In the genomic region with DNA sequence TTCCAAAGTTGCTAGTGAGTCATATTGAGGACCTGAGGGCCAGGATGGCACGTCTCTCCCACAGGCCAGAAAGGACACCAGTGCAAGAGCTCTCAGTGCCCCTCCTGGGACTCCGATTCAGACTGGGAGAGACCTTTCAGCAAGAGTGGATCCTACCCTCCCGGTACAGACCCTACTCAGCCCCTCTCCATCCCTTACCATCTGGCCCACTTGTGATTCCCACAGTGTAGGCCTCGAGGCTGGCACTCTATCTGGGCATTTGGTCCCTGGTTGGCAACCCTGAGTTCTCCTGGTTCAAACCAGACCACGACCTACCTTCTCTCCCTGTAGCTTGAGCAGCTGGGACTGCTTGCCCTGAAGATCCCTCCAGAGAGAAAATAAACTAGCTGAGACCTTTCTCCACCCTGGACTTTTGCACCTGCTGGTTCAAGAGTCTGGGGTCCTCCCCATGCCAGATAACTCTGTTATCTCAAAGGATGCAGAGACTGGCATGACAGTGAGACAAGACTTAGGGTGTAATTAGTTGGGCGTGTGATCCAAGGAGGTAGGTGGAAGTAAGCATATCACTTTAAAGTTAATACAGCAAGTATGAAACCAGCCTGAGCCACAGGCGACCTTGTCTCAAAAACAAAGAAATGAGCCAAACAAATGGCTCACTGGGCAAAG, we compare ENCODE assay signal across 26 mouse cellular contexts. TPM values are rescaled to one million over a fixed set of nuclear protein-coding genes. Genes with fewer than 3 reads are reported as not detected.
DNase-seq lines count a peak whose midpoint lies in the region; ATAC-seq and TF ChIP-seq lines count a peak whose summit lies in the region.
"Had no signal": no experiment of that assay in that cellular context is flagged by ENCODE, and none has a peak within 500 bp of the region (broad histone marks: within the 10 kb centered on the region; RNA-seq: fewer than 3 reads in every experiment).

No protein-coding gene starts in this region.

- no peaks in the 10 kb centered on the region for H3K9me3 ChIP-seq in forebrain, postnatal 0 days (ENCODE audit: low read length)
- H3K9me3 ChIP-seq in forebrain, embryonic 13.5 days (replicated peaks) = no peaks in the 10 kb centered on the region
- H3K9me3 ChIP-seq in hindbrain, embryonic 16.5 days (ENCODE audit: control insufficient read depth, low read length) = no peaks in the 10 kb centered on the region
- no peaks in the 10 kb centered on the region for H3K9me3 ChIP-seq in hindbrain, embryonic 10.5 days
- H3K9me3 ChIP-seq in MEL (replicated peaks; ENCODE audit: insufficient read depth, low read length) = no peaks in the 10 kb centered on the region
- H3K9me3 ChIP-seq in limb, embryonic 14.5 days (ENCODE audit: control insufficient read depth, low read length) = no peaks in the 10 kb centered on the region
- H3K9me3 ChIP-seq: forebrain, embryonic 10.5 days; heart, embryonic 10.5 days; kidney, embryonic 15.5 days; liver, embryonic 12.5 days; neural tube, embryonic 12.5 days had no signal

- H3K36me3 ChIP-seq in forebrain, postnatal 0 days (ENCODE audit: insufficient read depth) = peaks cover 8% of the 10 kb centered on the region
- peaks cover 14% of the 10 kb centered on the region for H3K36me3 ChIP-seq in forebrain, embryonic 13.5 days (ENCODE audit: poor library complexity, severe bottlenecking)
- no peaks in the 10 kb centered on the region; the same call in none of the 2 replicates for H3K36me3 ChIP-seq in hindbrain, embryonic 16.5 days (ENCODE audit: control insufficient read depth, insufficient read depth, low read length)
- H3K36me3 ChIP-seq in hindbrain, embryonic 10.5 days = peaks cover 1% of the 10 kb centered on the region
- H3K36me3 ChIP-seq in MEL (ENCODE audit: control insufficient read depth in 1 of 2, insufficient read depth in 2 of 2, low read length in 2 of 2) = peaks cover 0 to 23% of the 10 kb centered on the region in 2 experiments; a peak in 2 of 4 replicates
- peaks cover 4% of the 10 kb centered on the region; the same call in 1 of the 2 replicates for H3K36me3 ChIP-seq in limb, embryonic 14.5 days (ENCODE audit: control insufficient read depth, insufficient read depth, low read length)
- H3K36me3 ChIP-seq: heart, embryonic 10.5 days; kidney, embryonic 15.5 days; liver, embryonic 12.5 days had no signal

- TF ChIP-seq RAD21 in MEL (IDR thresholded peaks at IDR 0.05; ENCODE audit: low read depth, low read length) = no peak

- H3K4me3 ChIP-seq in forebrain, postnatal 0 days (ENCODE audit: low read depth, low read length) = no peak overlapping the region
- H3K4me3 ChIP-seq in forebrain, embryonic 13.5 days = no peak overlapping the region
- H3K4me3 ChIP-seq in hindbrain, embryonic 16.5 days (ENCODE audit: low read length) = no peak overlapping the region
- H3K4me3 ChIP-seq in hindbrain, embryonic 10.5 days = no peak overlapping the region
- H3K4me3 ChIP-seq in MEL (ENCODE audit: control insufficient read depth in 1 of 2, insufficient read depth in 1 of 2, low read depth in 2 of 2, low read length in 2 of 2) = no peak overlapping the region
- no peak overlapping the region for H3K4me3 ChIP-seq in limb, embryonic 14.5 days (replicated peaks; ENCODE audit: low read length)

- TF ChIP-seq EP300 in MEL (IDR thresholded peaks at IDR 0.05; ENCODE audit: low read depth in 1 of 2, low read length in 2 of 2) = peak; percentile 61 to 82

- H3K79me2 ChIP-seq in MEL (ENCODE audit: control insufficient read depth, insufficient read depth, low read length, poor library complexity) = no peaks in the 10 kb centered on the region

- TF ChIP-seq POLR2A in MEL (IDR thresholded peaks at IDR 0.05; ENCODE audit: control insufficient read depth in 1 of 2, insufficient read depth in 1 of 2, low read depth in 1 of 2, low read length in 2 of 2, poor library complexity in 1 of 2) = no peak
- no peak for TF ChIP-seq POLR2A in limb, embryonic 14.5 days (IDR thresholded peaks at IDR 0.05; ENCODE audit: borderline replicate concordance, extremely low read depth, insufficient read depth, insufficient read length)

- TF ChIP-seq CTCF in forebrain, postnatal 0 days (IDR thresholded peaks at IDR 0.05; ENCODE audit: low read depth) = no peak
- TF ChIP-seq CTCF in MEL (IDR thresholded peaks at IDR 0.05 in 2 of 3, conservative IDR thresholded peaks at IDR 0.05 in 1 of 3; ENCODE audit: control insufficient read depth in 1 of 3, insufficient read depth in 1 of 3, low read depth in 2 of 3, low read length in 3 of 3, poor library complexity in 1 of 3, severe bottlenecking in 1 of 3) = no peak

- no peak for ATAC-seq in forebrain, postnatal 0 days
- no peak for ATAC-seq in forebrain, embryonic 13.5 days
- no peak for ATAC-seq in hindbrain, embryonic 16.5 days
- no peak for ATAC-seq in limb, embryonic 14.5 days (ENCODE audit: low FRiP score, low read depth)
- ATAC-seq: activated CD4-positive, CD25-positive, alpha-beta regulatory T cell, adult 4 months; liver, embryonic 12.5 days had no signal

- no peak overlapping the region for H3K9ac ChIP-seq in forebrain, postnatal 0 days
- no peak overlapping the region for H3K9ac ChIP-seq in forebrain, embryonic 13.5 days
- H3K9ac ChIP-seq in hindbrain, embryonic 16.5 days (ENCODE audit: low read depth, low read length) = no peak overlapping the region
- H3K9ac ChIP-seq in MEL (ENCODE audit: control insufficient read depth, low read depth, low read length, poor library complexity, severe bottlenecking) = no peak overlapping the region
- H3K9ac ChIP-seq in limb, embryonic 14.5 days (ENCODE audit: low read depth, low read length, severe bottlenecking) = no peak overlapping the region
- H3K9ac ChIP-seq: kidney, embryonic 15.5 days; liver, embryonic 12.5 days had no signal

- no peaks in the 10 kb centered on the region for H3K27me3 ChIP-seq in forebrain, postnatal 0 days (ENCODE audit: insufficient read depth, low read length)
- no peaks in the 10 kb centered on the region for H3K27me3 ChIP-seq in forebrain, embryonic 13.5 days
- no peaks in the 10 kb centered on the region; the same call in 1 of the 2 replicates for H3K27me3 ChIP-seq in hindbrain, embryonic 16.5 days (replicated peaks; ENCODE audit: control insufficient read depth, insufficient read depth, low read length)
- H3K27me3 ChIP-seq in hindbrain, embryonic 10.5 days (ENCODE audit: insufficient read depth, poor library complexity, severe bottlenecking) = peaks cover 30% of the 10 kb centered on the region
- no peaks in the 10 kb centered on the region for H3K27me3 ChIP-seq in MEL (ENCODE audit: control insufficient read depth in 1 of 2, insufficient read depth in 2 of 2, low read length in 2 of 2)
- H3K27me3 ChIP-seq in limb, embryonic 14.5 days (ENCODE audit: control insufficient read depth, insufficient read depth, low read length) = no peaks in the 10 kb centered on the region
- H3K27me3 ChIP-seq: kidney, embryonic 15.5 days had no signal

- DNase-seq in forebrain, postnatal 0 days = no peak
- no peak for DNase-seq in hindbrain, embryonic 10.5 days (ENCODE audit: low spot score)
- peak; percentile 65 for DNase-seq in MEL (ENCODE audit: low read depth, low spot score)
- no peak for DNase-seq in limb, embryonic 14.5 days (ENCODE audit: low spot score)
- DNase-seq in spleen, postnatal 4 days (ENCODE audit: low spot score in 2 of 2) = no peak
- no peak for DNase-seq in left cerebral cortex, adult 9 months (ENCODE audit: low spot score in 2 of 2)
- DNase-seq: adrenal gland, adult 8-10 months; cerebellum, adult 8-10 months; gastrocnemius, adult 2 months; heart, postnatal 10 days; kidney, adult 11 months; kidney, postnatal 4 days; lung, adult 18-20 months; lung, postnatal 14 days; retina, postnatal 1 day; right cerebral cortex, postnatal 25 days; thymus, postnatal 14 days had no signal

- WGBS in forebrain, postnatal 0 days = 85% methylated on average over 7 of the region's 7 CpGs
- WGBS in forebrain, embryonic 13.5 days = 88% methylated on average over 7 of the region's 7 CpGs
- WGBS in hindbrain, embryonic 16.5 days = 88% methylated on average over 7 of the region's 7 CpGs
- WGBS in hindbrain, embryonic 10.5 days = 87% methylated on average over 7 of the region's 7 CpGs
- WGBS in limb, embryonic 14.5 days = 80% methylated on average over 7 of the region's 7 CpGs

- peaks cover 11% of the 10 kb centered on the region; the same call in 1 of the 2 replicates for H3K4me1 ChIP-seq in forebrain, postnatal 0 days (ENCODE audit: insufficient read depth)
- peaks cover 21% of the 10 kb centered on the region for H3K4me1 ChIP-seq in forebrain, embryonic 13.5 days
- peaks cover 14% of the 10 kb centered on the region for H3K4me1 ChIP-seq in hindbrain, embryonic 16.5 days (ENCODE audit: control insufficient read depth, insufficient read depth, low read depth, low read length)
- peaks cover 24% of the 10 kb centered on the region for H3K4me1 ChIP-seq in hindbrain, embryonic 10.5 days (replicated peaks)
- H3K4me1 ChIP-seq in MEL (ENCODE audit: control insufficient read depth in 1 of 2, insufficient read depth in 2 of 2, low read length in 2 of 2) = peaks cover 17 to 29% of the 10 kb centered on the region in 2 experiments
- H3K4me1 ChIP-seq in limb, embryonic 14.5 days (ENCODE audit: control insufficient read depth, insufficient read depth, low read length) = peaks cover 3% of the 10 kb centered on the region; the same call in 1 of the 2 replicates

- H3K27ac ChIP-seq in forebrain, postnatal 0 days (ENCODE audit: low read depth, low read length) = no peak overlapping the region
- no peak overlapping the region for H3K27ac ChIP-seq in forebrain, embryonic 13.5 days
- H3K27ac ChIP-seq in hindbrain, embryonic 16.5 days (ENCODE audit: low read depth, low read length) = no peak overlapping the region
- H3K27ac ChIP-seq in hindbrain, embryonic 10.5 days = no peak overlapping the region
- no peak overlapping the region for H3K27ac ChIP-seq in MEL (ENCODE audit: control insufficient read depth, low read depth, low read length)
- H3K27ac ChIP-seq in limb, embryonic 14.5 days (replicated peaks; ENCODE audit: low read depth, low read length) = no peak overlapping the region
- H3K27ac ChIP-seq: gastrocnemius, adult 2 months; heart, embryonic 10.5 days; kidney, embryonic 15.5 days; liver, embryonic 12.5 days; neural tube, embryonic 12.5 days had no signal

- H3K4me2 ChIP-seq in forebrain, postnatal 0 days (ENCODE audit: low read depth) = peak overlapping the region; percentile 69
- H3K4me2 ChIP-seq in forebrain, embryonic 13.5 days = no peak overlapping the region
- peak overlapping the region; percentile 67 for H3K4me2 ChIP-seq in hindbrain, embryonic 16.5 days (ENCODE audit: low read length)
- peak overlapping the region; percentile 72; the same call in 1 of the 2 replicates for H3K4me2 ChIP-seq in limb, embryonic 14.5 days (replicated peaks; ENCODE audit: low read depth, low read length, severe bottlenecking)

RNA-seq across cellular contexts. Expression of gene Plppr2, which starts 1.2 kb away (rescaled TPM):
- 97.9 and 108 TPM in 2 replicates for total RNA-seq in forebrain, postnatal 0 days (2014; rRNA removed)
- 122 and 144 TPM in 2 replicates for polyA plus RNA-seq in forebrain, postnatal 0 days (2015; fragmentation: Nextera tagmentation; extraction: Ambion mirVana)
- 37.8 and 44.1 TPM in 2 replicates for polyA plus RNA-seq in forebrain, embryonic 13.5 days (2015; fragmentation: Nextera tagmentation; extraction: Ambion mirVana)
- 106 and 115 TPM in 2 replicates for polyA plus RNA-seq in hindbrain, embryonic 16.5 days (2015; fragmentation: Nextera tagmentation; extraction: Ambion mirVana)
- polyA plus RNA-seq in hindbrain, embryonic 10.5 days (2016; fragmentation: Nextera tagmentation; extraction: Ambion mirVana) = 15.6 and 30.6 TPM in 2 replicates
- total RNA-seq in MEL (2012; rRNA removed) = 1.3 and 1.4 TPM in 2 replicates
- 10 to 100 TPM in 1 of 2 experiments, not detected in 1; 13.9 TPM for polyA plus RNA-seq in MEL (2012; ENCODE audit: insufficient read depth in 1 of 2, insufficient read length in 2 of 2, low read depth in 1 of 2, low replicate concordance in 2 of 2, missing spikeins in 1 of 2)
- polyA plus RNA-seq in limb, embryonic 14.5 days (2012; rRNA removed) = 31.7 and 44.2 TPM in 2 replicates
- polyA plus RNA-seq in limb, embryonic 14.5 days (2014; fragmentation: Nextera tagmentation; extraction: Ambion mirVana) = 8.7 and 11.2 TPM in 2 replicates

RNA-seq across cellular contexts. Expression of gene Tmem205, which starts 8.2 kb away (rescaled TPM):
- 42.0 and 47.1 TPM in 2 replicates for total RNA-seq in forebrain, postnatal 0 days (2014; rRNA removed)
- polyA plus RNA-seq in forebrain, postnatal 0 days (2015; fragmentation: Nextera tagmentation; extraction: Ambion mirVana) = 52.8 and 65.9 TPM in 2 replicates
- polyA plus RNA-seq in forebrain, embryonic 13.5 days (2015; fragmentation: Nextera tagmentation; extraction: Ambion mirVana) = 42.2 and 42.3 TPM in 2 replicates
- 56.5 and 61.0 TPM in 2 replicates for polyA plus RNA-seq in hindbrain, embryonic 16.5 days (2015; fragmentation: Nextera tagmentation; extraction: Ambion mirVana)
- 39.1 and 46.1 TPM in 2 replicates for polyA plus RNA-seq in hindbrain, embryonic 10.5 days (2016; fragmentation: Nextera tagmentation; extraction: Ambion mirVana)
- 118 and 128 TPM in 2 replicates for total RNA-seq in MEL (2012; rRNA removed)
- polyA plus RNA-seq in MEL (2012; ENCODE audit: insufficient read depth in 1 of 2, insufficient read length in 2 of 2, low read depth in 1 of 2, low replicate concordance in 2 of 2, missing spikeins in 1 of 2) = 100 to 1,000 TPM in 1 of 2 experiments, not detected in 1; 114 TPM
- 37.4 and 45.3 TPM in 2 replicates for polyA plus RNA-seq in limb, embryonic 14.5 days (2012; rRNA removed)
- 49.5 and 51.5 TPM in 2 replicates for polyA plus RNA-seq in limb, embryonic 14.5 days (2014; fragmentation: Nextera tagmentation; extraction: Ambion mirVana)

RNA-seq across cellular contexts. Expression of gene Ccdc159, which starts 8.3 kb away (rescaled TPM):
- total RNA-seq in forebrain, postnatal 0 days (2014; rRNA removed) = 8.6 and 13.6 TPM in 2 replicates
- polyA plus RNA-seq in forebrain, postnatal 0 days (2015; fragmentation: Nextera tagmentation; extraction: Ambion mirVana) = 3.5 and 4.1 TPM in 2 replicates
- 5.0 and 6.6 TPM in 2 replicates for polyA plus RNA-seq in forebrain, embryonic 13.5 days (2015; fragmentation: Nextera tagmentation; extraction: Ambion mirVana)
- polyA plus RNA-seq in hindbrain, embryonic 16.5 days (2015; fragmentation: Nextera tagmentation; extraction: Ambion mirVana) = 9.7 and 9.8 TPM in 2 replicates
- 4.2 and 5.1 TPM in 2 replicates for polyA plus RNA-seq in hindbrain, embryonic 10.5 days (2016; fragmentation: Nextera tagmentation; extraction: Ambion mirVana)
- total RNA-seq in MEL (2012; rRNA removed) = 1.0 and 1.4 TPM in 2 replicates
- polyA plus RNA-seq in MEL (2012; ENCODE audit: insufficient read depth in 1 of 2, insufficient read length in 2 of 2, low read depth in 1 of 2, low replicate concordance in 2 of 2, missing spikeins in 1 of 2) = 1 to 10 TPM in 1 of 2 experiments, not detected in 1; 6.4 TPM
- 9.6 and 10.8 TPM in 2 replicates for polyA plus RNA-seq in limb, embryonic 14.5 days (2012; rRNA removed)
- polyA plus RNA-seq in limb, embryonic 14.5 days (2014; fragmentation: Nextera tagmentation; extraction: Ambion mirVana) = 2.8 and 3.3 TPM in 2 replicates
- total RNA-seq: common myeloid progenitor, adult 5-6 weeks had no signal
- polyA plus RNA-seq: activated CD4-positive, CD25-positive, alpha-beta regulatory T cell, adult 4 months had no signal

RNA-seq across cellular contexts. Expression of gene Rab3d, which starts 17.6 kb away (rescaled TPM):
- total RNA-seq in forebrain, postnatal 0 days (2014; rRNA removed) = 23.7 and 26.7 TPM in 2 replicates
- 23.0 and 28.7 TPM in 2 replicates for polyA plus RNA-seq in forebrain, postnatal 0 days (2015; fragmentation: Nextera tagmentation; extraction: Ambion mirVana)
- polyA plus RNA-seq in forebrain, embryonic 13.5 days (2015; fragmentation: Nextera tagmentation; extraction: Ambion mirVana) = 18.3 and 21.0 TPM in 2 replicates
- 23.6 and 24.3 TPM in 2 replicates for polyA plus RNA-seq in hindbrain, embryonic 16.5 days (2015; fragmentation: Nextera tagmentation; extraction: Ambion mirVana)
- polyA plus RNA-seq in hindbrain, embryonic 10.5 days (2016; fragmentation: Nextera tagmentation; extraction: Ambion mirVana) = 8.9 and 10.9 TPM in 2 replicates
- total RNA-seq in MEL (2012; rRNA removed) = 19.0 and 22.9 TPM in 2 replicates
- 10 to 100 TPM in 1 of 2 experiments, not detected in 1; 44.2 TPM for polyA plus RNA-seq in MEL (2012; ENCODE audit: insufficient read depth in 1 of 2, insufficient read length in 2 of 2, low read depth in 1 of 2, low replicate concordance in 2 of 2, missing spikeins in 1 of 2)
- 30.1 and 30.7 TPM in 2 replicates for polyA plus RNA-seq in limb, embryonic 14.5 days (2012; rRNA removed)
- polyA plus RNA-seq in limb, embryonic 14.5 days (2014; fragmentation: Nextera tagmentation; extraction: Ambion mirVana) = 32.5 and 36.3 TPM in 2 replicates

RNA-seq across cellular contexts. Expression of gene Swsap1, which starts 20.0 kb away (rescaled TPM):
- total RNA-seq in forebrain, postnatal 0 days (2014; rRNA removed) = 28.2 and 37.7 TPM in 2 replicates
- polyA plus RNA-seq in forebrain, postnatal 0 days (2015; fragmentation: Nextera tagmentation; extraction: Ambion mirVana) = 7.0 and 7.3 TPM in 2 replicates
- 8.6 and 12.1 TPM in 2 replicates for polyA plus RNA-seq in forebrain, embryonic 13.5 days (2015; fragmentation: Nextera tagmentation; extraction: Ambion mirVana)
- polyA plus RNA-seq in hindbrain, embryonic 16.5 days (2015; fragmentation: Nextera tagmentation; extraction: Ambion mirVana) = 8.1 and 8.7 TPM in 2 replicates
- polyA plus RNA-seq in hindbrain, embryonic 10.5 days (2016; fragmentation: Nextera tagmentation; extraction: Ambion mirVana) = 7.1 and 9.3 TPM in 2 replicates
- total RNA-seq in MEL (2012; rRNA removed) = 12.7 and 17.2 TPM in 2 replicates
- polyA plus RNA-seq in MEL (2012; ENCODE audit: insufficient read depth in 1 of 2, insufficient read length in 2 of 2, low read depth in 1 of 2, low replicate concordance in 2 of 2, missing spikeins in 1 of 2) = 10 to 100 TPM in 1 of 2 experiments, not detected in 1; 19.3 TPM
- polyA plus RNA-seq in limb, embryonic 14.5 days (2012; rRNA removed) = 6.5 and 7.0 TPM in 2 replicates
- polyA plus RNA-seq in limb, embryonic 14.5 days (2014; fragmentation: Nextera tagmentation; extraction: Ambion mirVana) = 12.8 TPM in 2 replicates
